Mouse (Mus musculus) midbrain, embryonic 11.5 days (tissue): ENCODE results near the gene Nkx2-9. TPM values are rescaled to one million over a fixed set of nuclear protein-coding genes. Genes with fewer than 3 reads are reported as not detected.

ENCODE experiments used
- ATAC-seq: fragments of 200-750 bp; cut with Nextera tagmentation; 2 replicates; pipeline ENCODE4 v1.8.0; 2017; ENCODE audit warnings: moderate TSS enrichment, moderate library complexity; ENCODE audit not compliant: low FRiP score
- DNase-seq: peaks from one replicate; pipeline ENCODE4 v3.0.0; 2015; ENCODE audit warnings: low spot score; ENCODE audit errors: missing footprints
- H3K27ac ChIP-seq: fragments of 300-500 bp; sonication (generic); 2 replicates; pipeline ENCODE4 v1.5.1; 2014; ENCODE audit warnings: low read depth, low read length
- H3K27me3 ChIP-seq: fragments of 300-500 bp; sonication (generic); 2 replicates; pipeline ENCODE4 v1.6.1; 2014; ENCODE audit warnings: mild to moderate bottlenecking, low read length, moderate library complexity, mixed read lengths; ENCODE audit not compliant: control insufficient read depth, insufficient read depth
- H3K36me3 ChIP-seq: fragments of 300-500 bp; sonication (generic); 2 replicates; pipeline ENCODE4 v1.6.1; 2014; ENCODE audit warnings: mild to moderate bottlenecking, low read length, moderate library complexity, mixed read lengths; ENCODE audit not compliant: control insufficient read depth, insufficient read depth
- H3K4me1 ChIP-seq: fragments of 300-500 bp; sonication (generic); 2 replicates; pipeline ENCODE4 v1.6.1; 2014; ENCODE audit warnings: low read length; ENCODE audit not compliant: control insufficient read depth, insufficient read depth
- H3K4me2 ChIP-seq: fragments of 300-500 bp; sonication (generic); 2 replicates; pipeline ENCODE4 v1.6.1; 2014; ENCODE audit warnings: mild to moderate bottlenecking, moderate library complexity
- H3K4me3 ChIP-seq: fragments of 300-500 bp; sonication (generic); 2 replicates; pipeline ENCODE4 v1.5.1; 2014; ENCODE audit warnings: low read depth, low read length
- H3K9ac ChIP-seq: fragments of 300-500 bp; sonication (generic); 2 replicates; pipeline ENCODE4 v1.6.1; 2014; ENCODE audit warnings: low read length
- H3K9me3 ChIP-seq: fragments of 300-500 bp; sonication (generic); 2 replicates; pipeline ENCODE4 v1.6.1; 2016; ENCODE audit warnings: low read length; ENCODE audit not compliant: control insufficient read depth
- WGBS: fragments of 180-500 bp; shearing (Covaris S2); extraction: QIAGEN DNeasy Blood & Tissue Kit; methylation state at CpG from one replicate; pipeline ENCODE4 v1.1.7; 2014; 5-methylcytosine and 5-hydroxymethylcytosine counted together
- polyA plus RNA-seq: library from polyadenylated mRNA; unstranded; fragments of >200 nt; fragmentation: Nextera tagmentation; extraction: Ambion mirVana; gene quantifications from 2 replicates; pipeline ENCODE4 v1.2.1, GENCODE M21; 2014

The Nkx2-9 gene
- polyA plus RNA-seq: 8.5 and 8.8 TPM in 2 replicates

DNA sequence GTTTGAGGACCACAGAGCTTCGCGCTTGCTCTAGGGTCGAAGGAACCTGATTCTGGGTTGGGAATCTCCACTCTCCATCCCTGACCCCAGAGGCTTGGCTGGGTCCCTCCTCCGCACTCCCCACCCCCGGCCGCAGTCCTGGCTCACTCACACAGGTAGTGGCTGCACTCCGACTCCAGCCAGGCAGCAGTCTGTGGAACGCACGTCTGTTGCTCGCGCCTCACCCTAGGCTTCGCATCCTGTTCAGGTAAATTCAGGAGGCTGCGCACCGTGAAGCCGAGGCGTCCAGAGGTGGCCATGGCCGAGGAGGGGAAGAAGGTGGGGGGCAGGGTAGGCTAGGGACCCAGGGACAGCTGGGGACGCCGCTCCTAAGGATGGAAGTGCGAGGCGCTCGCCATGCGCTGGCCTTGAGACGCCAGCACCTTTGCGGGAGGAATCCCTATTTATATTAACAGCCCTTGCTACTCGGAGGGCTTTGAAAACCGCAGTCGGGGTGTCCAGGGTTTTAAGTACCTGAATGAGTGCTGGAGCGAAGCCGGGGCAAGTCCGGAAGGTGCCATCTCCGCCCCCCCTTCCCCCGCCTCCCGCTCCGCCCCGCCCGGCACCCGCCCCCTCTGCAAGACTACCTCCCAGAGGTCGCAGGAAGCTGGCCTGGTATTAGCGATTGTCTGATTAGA is at the start of gene Nkx2-9:
TSS of gene Nkx2-9 (minus strand) at position 524 of the 677 bp plus-strand sequence.
- Histone ChIP-seq H3K9me3 (no peaks in the 10 kb centered on the region), H3K27me3 (peaks cover 91% of the 10 kb centered on the region), H3K4me3 (peak within 1 kb of the TSS; percentile 30), H3K36me3 (no peaks in the 10 kb centered on the region), H3K4me2 (peak within 1 kb of the TSS; percentile 33), H3K4me1 (peaks cover 9% of the 10 kb centered on the region), H3K9ac (peak within 1 kb of the TSS; percentile 39; the same call in 1 of the 2 replicates), H3K27ac (no peak within 1 kb of the TSS)
- under 1% methylated on average over 40 of the region's 40 CpGs for WGBS
- DNase-seq (peak; percentile 93), ATAC-seq (no peak)

DNA sequence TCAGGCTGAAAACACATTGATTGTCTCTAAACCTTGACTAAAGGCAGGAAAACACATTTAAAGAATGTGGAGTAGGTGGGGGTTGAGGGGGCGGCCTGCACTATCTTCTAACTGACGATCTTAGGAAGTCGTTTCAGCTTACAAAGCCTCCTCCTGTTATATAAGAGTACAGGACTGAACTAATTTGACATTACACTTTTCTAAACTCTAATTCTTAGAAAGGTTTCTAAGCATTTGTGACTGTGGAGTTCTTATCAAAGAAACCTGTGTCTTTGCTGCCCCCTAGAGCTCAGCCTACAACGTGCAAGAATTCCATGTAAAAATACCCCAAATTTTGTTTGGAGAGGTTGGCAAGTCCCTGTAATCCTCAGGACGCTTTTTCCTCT is 24.1 kb upstream of the Nkx2-9 start:
- H3K9ac ChIP-seq: no peak overlapping the region
- no peaks in the 10 kb centered on the region for H3K9me3 ChIP-seq
- no peak overlapping the region for H3K27ac ChIP-seq
- DNase-seq (peak; percentile 93), ATAC-seq (peak; percentile 59)
- no peak overlapping the region for H3K4me3 ChIP-seq
- 8% methylated on average over 5 of the region's 5 CpGs for WGBS
- no peaks in the 10 kb centered on the region for H3K36me3 ChIP-seq
- peak overlapping the region; percentile 27; the same call in 1 of the 2 replicates for H3K4me2 ChIP-seq
- H3K4me1 ChIP-seq: no peaks in the 10 kb centered on the region
- peaks cover 4% of the 10 kb centered on the region; the same call in 1 of the 2 replicates for H3K27me3 ChIP-seq

DNA sequence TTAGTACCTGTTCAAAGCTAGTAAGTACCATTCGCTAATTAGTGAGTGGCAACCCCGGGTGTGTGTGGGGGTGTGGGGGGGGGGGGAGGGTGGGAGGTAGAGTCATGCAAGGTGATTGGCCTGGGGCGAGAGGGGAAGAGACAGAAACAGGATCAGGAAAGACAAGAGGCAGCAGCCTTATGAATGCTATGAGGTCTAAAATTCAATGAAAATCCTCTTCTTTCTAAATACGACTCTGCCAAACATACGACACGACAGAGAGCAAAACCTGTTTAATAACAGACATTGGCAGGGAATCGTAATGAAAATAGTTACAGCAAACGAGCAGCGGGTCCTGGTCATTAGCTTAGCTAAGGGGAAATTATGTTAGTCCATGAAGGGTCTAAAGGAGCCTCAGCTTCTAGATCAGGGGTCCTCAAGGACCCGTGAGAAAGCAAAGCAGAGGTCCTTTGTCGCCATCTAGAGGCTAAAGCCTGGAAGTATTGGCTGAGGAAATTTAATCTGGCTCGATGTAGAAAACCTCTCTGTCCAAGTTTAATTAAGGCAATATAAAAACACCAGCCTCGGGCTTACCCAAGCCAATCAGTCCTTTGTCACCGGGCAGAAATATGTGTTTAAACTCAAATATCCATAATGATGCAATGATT is 23.6 kb upstream of the Nkx2-9 start:
- 19% methylated on average over 14 of the region's 14 CpGs for WGBS
- Histone ChIP-seq H3K4me3 (no peak overlapping the region), H3K4me1 (no peaks in the 10 kb centered on the region), H3K4me2 (peak overlapping the region; percentile 27; the same call in 1 of the 2 replicates), H3K27me3 (peaks cover 4% of the 10 kb centered on the region; the same call in 1 of the 2 replicates), H3K27ac (no peak overlapping the region), H3K36me3 (no peaks in the 10 kb centered on the region), H3K9me3 (no peaks in the 10 kb centered on the region), H3K9ac (no peak overlapping the region)
- DNase-seq (peak; percentile 97), ATAC-seq (peak; percentile 84)

DNA sequence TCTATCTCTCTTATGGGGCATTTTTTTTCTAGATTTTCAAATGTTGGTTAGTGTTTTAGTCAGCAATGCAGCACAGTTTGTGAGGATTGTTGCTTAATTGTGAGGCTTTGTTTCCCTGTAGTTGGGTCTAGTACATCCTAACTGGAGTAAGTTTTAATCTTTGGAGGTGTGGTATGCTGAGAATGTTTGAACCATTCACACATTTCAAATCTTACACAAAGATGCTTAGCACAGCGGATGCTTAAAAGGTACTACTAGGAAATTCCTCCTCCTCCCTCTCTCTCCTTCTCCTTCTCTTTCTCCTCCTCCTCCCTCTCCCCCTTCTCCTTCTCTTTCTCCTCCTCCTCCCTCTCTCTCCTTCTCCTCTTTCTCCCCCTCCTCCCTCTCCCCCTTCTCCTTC is 3.0 kb upstream of the Nkx2-9 start:
- Histone ChIP-seq H3K4me2 (no peak overlapping the region), H3K4me1 (peaks cover 9% of the 10 kb centered on the region), H3K9ac (no peak overlapping the region), H3K27ac (no peak overlapping the region), H3K36me3 (no peaks in the 10 kb centered on the region), H3K9me3 (no peaks in the 10 kb centered on the region), H3K27me3 (peaks cover 86% of the 10 kb centered on the region), H3K4me3 (no peak overlapping the region)
- 11% methylated on average over 1 of the region's 1 CpGs for WGBS
- DNase-seq: peak; percentile 91
- ATAC-seq: no peak

DNA sequence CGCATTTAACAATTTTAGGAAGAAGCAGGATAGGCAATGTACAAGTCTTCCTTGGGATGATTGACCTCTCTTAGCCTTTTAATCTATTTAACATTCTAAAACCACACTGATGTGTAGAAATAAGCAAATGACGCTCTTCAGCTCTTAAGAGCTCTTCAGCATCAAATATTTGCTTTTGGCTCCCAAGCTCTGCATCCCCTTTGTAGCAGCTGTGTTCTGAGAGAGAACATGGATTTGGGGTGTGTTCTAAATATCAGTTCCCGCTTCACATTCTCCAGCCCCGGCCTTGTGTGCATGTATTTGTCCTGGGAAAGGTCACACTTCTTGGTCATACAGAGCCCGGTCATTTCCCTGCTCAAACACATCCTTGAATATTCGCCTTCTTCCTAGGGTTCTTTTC is 2.3 kb upstream of the Nkx2-9 start:
- Histone ChIP-seq H3K27me3 (peaks cover 86% of the 10 kb centered on the region), H3K9ac (no peak overlapping the region), H3K36me3 (no peaks in the 10 kb centered on the region), H3K9me3 (no peaks in the 10 kb centered on the region), H3K27ac (no peak overlapping the region), H3K4me2 (no peak overlapping the region), H3K4me1 (peaks cover 9% of the 10 kb centered on the region), H3K4me3 (no peak overlapping the region)
- WGBS: 7% methylated on average over 6 of the region's 6 CpGs
- DNase-seq (peak; percentile 96), ATAC-seq (no peak)

DNA sequence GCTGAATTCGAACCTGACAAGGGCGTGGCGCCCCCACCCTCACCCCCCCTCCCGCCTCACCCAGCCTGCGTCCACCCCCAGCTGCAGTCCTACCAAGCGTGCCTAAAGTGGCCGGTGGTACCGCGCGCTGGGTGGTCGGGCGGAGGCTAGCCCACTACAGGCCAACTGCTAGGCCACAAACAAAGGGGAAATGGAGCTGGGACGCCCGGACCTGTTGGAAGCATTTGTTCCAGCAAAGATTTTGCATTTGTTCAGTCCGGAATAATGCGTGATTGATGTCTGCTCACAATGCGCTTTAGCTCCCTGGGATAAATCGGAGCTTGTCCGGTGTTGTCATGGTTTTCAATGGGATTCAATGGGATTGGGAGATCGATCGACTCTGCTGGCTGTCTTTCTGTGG is 1.4 kb upstream of the Nkx2-9 start:
- H3K27ac ChIP-seq: no peak overlapping the region
- WGBS: under 1% methylated on average over 21 of the region's 21 CpGs
- peaks cover 9% of the 10 kb centered on the region for H3K4me1 ChIP-seq
- H3K9ac ChIP-seq: no peak overlapping the region
- DNase-seq (peak; percentile 96), ATAC-seq (peak; percentile 87)
- no peak overlapping the region for H3K4me3 ChIP-seq
- H3K4me2 ChIP-seq: no peak overlapping the region
- peaks cover 86% of the 10 kb centered on the region for H3K27me3 ChIP-seq
- no peaks in the 10 kb centered on the region for H3K9me3 ChIP-seq
- no peaks in the 10 kb centered on the region for H3K36me3 ChIP-seq

DNA sequence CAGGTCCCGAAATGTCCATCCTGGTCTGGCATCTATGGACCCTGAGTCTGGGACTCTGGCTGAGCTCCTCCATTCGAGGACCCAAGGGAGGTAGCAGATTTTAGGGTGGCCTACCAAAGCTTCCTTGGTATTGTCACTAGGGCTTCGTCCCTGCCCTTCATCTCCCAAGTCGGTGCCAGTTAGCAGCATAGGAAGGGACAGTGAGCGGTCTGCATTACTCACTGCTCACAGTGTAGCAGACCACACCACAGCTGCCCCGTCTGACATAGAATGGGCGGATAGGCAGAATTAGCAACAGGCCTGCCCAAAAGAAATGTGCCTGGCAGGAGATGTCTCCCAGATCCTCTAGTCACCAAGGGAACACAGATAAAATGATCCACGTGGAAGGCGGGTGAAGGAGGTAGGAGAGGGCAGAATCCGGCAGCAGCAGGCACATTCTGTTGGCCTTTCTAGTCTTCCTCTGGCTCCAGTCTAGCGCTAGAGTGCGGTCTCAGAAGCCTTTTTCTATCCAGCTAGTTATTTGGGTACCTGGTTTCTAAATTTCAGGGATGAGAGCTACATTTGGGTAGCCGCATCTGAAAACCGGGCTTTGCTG is 929 bp upstream of the Nkx2-9 start:
- Histone ChIP-seq H3K36me3 (no peaks in the 10 kb centered on the region), H3K27ac (no peak overlapping the region), H3K4me2 (no peak overlapping the region), H3K9me3 (no peaks in the 10 kb centered on the region), H3K9ac (no peak overlapping the region), H3K4me1 (peaks cover 9% of the 10 kb centered on the region), H3K27me3 (peaks cover 89% of the 10 kb centered on the region), H3K4me3 (no peak overlapping the region)
- ATAC-seq: peak; percentile 23; the same call in 1 of the 2 replicates
- peak; percentile 96 for DNase-seq
- WGBS: 1% methylated on average over 14 of the region's 14 CpGs

DNA sequence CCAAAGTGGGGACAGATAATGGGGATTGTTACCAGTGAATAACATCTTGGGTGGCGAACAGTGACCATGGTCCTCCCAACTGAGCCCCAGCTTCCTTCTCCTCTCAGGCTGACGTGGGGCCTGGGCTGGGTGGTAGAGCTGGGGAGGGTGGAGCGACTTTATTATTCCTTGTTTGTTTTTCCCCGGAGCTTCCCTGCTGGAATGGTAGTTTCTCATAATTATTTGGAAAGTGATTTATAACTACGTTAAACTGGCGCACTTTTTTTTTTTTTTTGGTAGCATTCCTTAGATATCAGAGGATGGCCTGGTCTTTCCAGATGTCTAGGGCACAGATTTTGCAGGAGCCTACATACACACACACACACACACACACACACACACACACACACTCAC is 350 bp upstream of the Nkx2-9 start:
- Histone ChIP-seq H3K27me3 (peaks cover 91% of the 10 kb centered on the region), H3K4me1 (peaks cover 9% of the 10 kb centered on the region), H3K4me3 (0 out of 2 replicates have a peak overlapping the region, but pooled peaks have one; percentile 25), H3K9ac (no peak overlapping the region), H3K9me3 (no peaks in the 10 kb centered on the region), H3K4me2 (peak overlapping the region; percentile 33; the same call in 1 of the 2 replicates), H3K36me3 (no peaks in the 10 kb centered on the region), H3K27ac (no peak overlapping the region)
- ATAC-seq (0 out of 2 replicates have a peak, but pooled peaks have one; percentile 9), DNase-seq (peak; percentile 93)
- WGBS: 4% methylated on average over 6 of the region's 6 CpGs

DNA sequence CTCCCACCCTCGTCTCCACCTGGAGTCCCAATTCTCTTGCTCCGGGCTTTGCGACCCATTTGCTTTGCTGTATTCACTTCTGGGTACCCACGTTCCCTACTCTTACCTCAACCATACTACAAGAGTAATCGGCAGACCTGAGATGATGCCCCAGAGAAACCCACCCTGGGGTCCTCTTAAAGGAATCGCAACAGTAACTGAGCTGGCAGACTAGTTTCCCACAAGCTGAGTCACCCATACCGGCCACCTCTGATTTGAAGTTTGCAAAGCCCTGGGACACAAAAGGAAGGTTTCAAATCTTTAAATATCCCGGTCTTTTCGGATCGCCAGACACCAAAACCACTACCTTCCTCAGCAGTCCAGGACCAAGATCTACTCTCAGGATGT is 742 bp downstream of the Nkx2-9 start:
- H3K4me2 ChIP-seq: peak overlapping the region; percentile 33
- H3K27me3 ChIP-seq: peaks cover 93% of the 10 kb centered on the region
- no peaks in the 10 kb centered on the region for H3K9me3 ChIP-seq
- peak overlapping the region; percentile 39; the same call in 1 of the 2 replicates for H3K9ac ChIP-seq
- H3K27ac ChIP-seq: no peak overlapping the region
- 2% methylated on average over 10 of the region's 10 CpGs for WGBS
- H3K4me3 ChIP-seq: peak overlapping the region; percentile 30
- H3K36me3 ChIP-seq: no peaks in the 10 kb centered on the region
- DNase-seq (peak; percentile 95), ATAC-seq (no peak)
- peaks cover 9% of the 10 kb centered on the region for H3K4me1 ChIP-seq
